Mouse (Mus musculus) regulatory T cell (primary cell): ENCODE measurements around the gene Safb2.
"Not testable (repeated sequence)": the region's sequence is repeated elsewhere in the genome, so short reads cannot be mapped to it uniquely, and the experiment has no call there.

Source experiments
- in situ Hi-C: fragments of 300-600 bp; cut with MboI, MseI; formaldehyde crosslinking; loops from one replicate; pipeline ENCODE4 v1.15.1; 2025; ENCODE audit warnings: high pct_unique_total_duplicates

Safb2 gene

DNA sequence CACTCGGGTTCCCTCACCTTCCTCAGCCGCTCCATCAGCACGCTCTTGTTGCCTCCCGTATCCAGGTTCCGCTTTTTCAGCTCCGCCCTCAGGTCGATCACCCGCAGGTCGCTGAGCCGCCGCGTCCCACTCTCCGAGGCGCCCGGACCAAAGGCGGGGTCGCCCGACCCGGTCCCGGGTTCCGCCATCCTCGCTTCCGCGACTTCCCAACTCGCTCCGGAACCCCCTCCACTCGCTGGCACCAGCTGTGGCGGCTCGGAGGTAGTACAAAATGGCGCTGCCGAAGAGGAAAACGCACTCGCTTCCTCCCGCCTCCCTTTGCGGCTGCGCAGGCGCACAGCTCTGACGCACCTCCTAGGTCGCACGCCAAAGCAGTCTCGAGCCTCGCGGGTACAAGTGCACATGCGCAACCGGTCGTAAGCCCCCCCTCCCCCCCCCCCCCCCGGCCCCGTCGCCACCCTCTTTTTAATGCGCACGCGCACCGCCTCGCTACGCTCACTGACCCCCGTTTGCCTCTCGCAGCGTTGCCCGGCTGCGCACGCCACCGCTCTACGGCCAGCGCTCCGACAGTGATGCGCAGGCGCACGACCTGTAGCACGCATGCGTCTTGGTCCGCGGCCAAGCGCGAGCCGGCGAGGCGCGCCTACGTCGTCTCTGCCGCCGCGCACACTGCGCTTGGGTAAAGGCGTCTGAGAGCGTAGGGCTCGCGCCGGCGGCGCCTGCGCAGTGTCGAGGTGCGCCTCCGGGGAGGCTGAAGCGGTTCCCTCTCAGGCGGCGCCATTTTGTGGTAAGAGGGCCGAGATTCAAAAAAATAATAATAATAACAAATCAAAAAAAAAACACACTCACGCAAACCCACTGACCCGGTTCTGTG is at the start of gene Safb2, which contains the start of gene Safb:
Safb2 (minus strand) TSS at position 329 of the 874 bp plus-strand sequence.
Safb (plus strand) TSS at position 569 of the 874 bp plus-strand sequence.
- in situ Hi-C loops: loop anchor here (10.0 kb wide), 1 partner anchor 540 kb away; the partner anchor contains the start of gene Chaf1a

DNA sequence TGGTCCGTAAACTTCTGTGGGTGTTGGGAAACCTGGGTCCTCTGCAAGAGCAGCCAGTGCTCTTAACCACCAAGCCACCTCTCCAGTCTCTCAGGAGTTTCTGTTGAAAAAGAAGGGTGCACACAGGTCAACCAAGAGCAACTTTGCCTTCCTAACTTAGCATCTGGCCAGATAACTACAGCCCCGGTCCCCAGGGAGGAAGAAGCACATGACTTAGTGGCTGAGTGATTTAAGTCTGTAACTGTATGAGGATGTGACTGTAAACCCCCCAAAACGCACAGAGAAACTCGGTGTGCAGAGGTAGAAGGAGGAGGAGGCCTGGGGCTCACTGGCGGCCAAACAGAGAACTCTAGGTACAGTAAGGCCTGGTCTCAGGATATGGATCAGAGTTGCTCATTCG is 49.6 kb upstream of the Safb2 start:
- in situ Hi-C loops: no loop called here

GRCm38 (mm10) chr17:56631807-56632206 is 47.4 kb upstream of the Safb2 start:
- in situ Hi-C loops: no loop called here

DNA sequence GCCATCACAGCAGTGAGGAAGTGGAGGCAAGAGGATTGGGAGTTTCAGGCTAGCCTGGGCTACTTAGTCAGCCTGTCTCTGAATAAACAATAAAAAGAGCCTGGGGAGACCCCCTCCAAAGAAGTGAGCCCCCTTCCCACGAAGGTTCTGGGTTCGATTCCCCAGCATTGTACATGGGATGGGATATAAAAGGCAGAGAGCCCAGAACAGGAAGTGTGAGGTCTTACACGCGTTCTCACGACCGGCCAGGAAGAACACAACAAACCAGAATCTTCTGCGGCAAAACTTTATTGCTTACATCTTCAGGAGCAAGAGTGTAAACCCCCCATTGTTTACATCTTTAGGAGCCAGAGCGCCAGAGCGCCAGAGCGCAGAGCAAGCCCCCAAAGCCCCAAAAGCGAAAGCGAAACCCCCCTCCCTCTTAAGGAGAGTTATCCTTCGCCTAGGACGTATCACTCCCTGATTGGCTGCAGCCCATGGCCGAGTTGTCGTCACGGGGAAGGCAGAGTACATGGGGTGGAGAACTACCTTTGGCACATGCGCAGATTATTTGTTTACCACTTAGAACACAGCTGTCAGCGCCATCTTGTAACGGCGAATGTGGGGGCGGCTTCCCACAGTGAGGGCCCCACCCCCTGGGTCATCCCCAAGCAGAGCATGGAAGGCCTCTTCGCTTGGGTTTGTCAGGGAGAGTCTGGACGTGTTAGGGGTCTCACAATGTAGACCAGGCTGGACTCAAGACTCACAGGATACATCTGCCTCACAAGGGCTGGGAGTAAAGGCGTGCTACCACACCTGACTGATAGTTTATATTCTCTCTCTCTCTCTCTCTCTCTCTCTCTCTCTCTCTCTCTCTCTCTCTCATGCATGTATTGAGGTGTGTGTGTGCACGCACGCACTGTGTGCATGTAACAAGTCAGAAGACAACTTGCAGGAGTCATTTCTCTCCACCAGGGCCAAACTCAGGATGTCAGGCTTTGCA is 45.7 kb upstream of the Safb2 start:
- in situ Hi-C loops: not testable (repeated sequence)

- in situ Hi-C loops: no loop called here
These were observed 43.3 kb upstream of the Safb2 start, which contains the start of gene Catsperd for GRCm38 (mm10) chr17:56627530-56628277. Catsperd (plus strand) TSS chr17:56628143.

DNA sequence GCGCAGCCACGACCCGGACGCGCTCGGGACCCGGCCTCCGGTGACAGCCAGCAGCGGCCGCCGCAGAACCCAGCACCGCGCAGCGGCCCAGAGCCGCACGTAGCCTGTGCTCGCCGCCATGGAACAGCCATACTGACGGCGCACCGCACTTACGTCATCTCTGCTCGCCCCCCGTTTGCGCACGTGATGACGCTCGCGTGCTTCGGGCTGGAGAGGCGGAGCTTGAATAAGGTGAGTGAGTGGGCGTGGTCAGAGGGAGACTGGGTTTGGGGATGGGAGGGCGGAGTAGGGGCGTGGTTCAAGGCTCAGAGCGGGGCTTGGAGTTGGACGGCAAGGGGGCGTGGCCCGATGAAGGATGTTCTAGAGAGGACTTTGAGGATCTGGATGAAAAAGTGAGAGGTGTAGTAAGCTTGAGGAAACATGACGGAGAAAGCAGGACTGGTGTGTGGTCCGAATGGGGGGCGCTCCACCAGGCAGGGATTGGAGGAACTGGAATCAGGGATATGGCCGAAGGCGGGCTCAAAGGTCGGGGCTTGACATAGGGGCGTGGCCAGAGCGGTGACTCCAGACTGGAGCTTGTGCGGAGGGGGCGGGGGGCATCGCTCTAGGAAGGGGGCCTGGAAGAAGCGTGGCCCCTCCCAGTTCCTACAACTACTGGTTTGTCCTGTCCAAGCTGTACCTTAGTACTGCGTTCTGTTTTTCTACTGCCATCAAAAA is 42.5 kb upstream of the Safb2 start, which contains the start of gene Lonp1:
Lonp1 (minus strand) TSS at position 134 of the 717 bp plus-strand sequence.
- in situ Hi-C loops: no loop called here

DNA sequence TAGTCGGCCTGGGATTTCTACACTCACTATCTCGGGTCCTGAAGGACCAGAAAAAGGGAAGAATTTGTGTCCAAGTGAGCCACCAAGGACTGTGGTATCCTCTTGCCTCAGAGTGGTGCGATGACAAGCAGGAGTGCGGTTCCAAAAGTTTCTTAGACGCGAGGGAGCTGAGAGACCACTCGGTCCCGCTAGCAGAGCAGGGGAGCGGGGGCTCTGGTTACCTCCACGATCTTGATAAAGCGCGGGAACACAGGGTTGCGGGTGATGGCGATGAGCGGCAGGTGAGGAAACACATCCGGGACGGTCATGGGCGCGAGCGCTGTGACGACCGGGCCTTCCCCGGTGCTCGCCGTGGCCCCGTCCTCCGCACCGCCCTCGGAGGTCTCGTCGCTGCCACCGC is 41.9 kb upstream of the Safb2 start:
- in situ Hi-C loops: no loop called here

DNA sequence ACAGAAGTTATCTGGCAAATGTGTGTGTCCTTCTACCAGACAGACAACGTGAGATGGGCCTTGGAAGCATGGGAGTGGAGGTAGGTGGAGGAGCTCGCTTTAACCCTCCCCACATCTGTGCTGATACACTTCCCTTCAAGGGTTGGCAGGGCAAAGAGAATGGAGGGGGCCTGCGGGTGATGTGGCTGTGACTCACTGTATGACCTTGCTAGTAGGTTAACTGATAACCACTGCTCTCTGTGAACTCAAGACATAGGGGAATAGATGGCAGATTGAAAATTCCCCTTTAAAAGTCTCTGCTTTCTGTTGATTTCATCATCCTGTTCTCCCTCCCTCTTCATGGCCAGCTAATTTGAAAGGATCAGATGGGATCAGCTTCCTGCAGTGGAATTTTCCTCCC is 41.1 kb upstream of the Safb2 start:
- in situ Hi-C loops: no loop called here

DNA sequence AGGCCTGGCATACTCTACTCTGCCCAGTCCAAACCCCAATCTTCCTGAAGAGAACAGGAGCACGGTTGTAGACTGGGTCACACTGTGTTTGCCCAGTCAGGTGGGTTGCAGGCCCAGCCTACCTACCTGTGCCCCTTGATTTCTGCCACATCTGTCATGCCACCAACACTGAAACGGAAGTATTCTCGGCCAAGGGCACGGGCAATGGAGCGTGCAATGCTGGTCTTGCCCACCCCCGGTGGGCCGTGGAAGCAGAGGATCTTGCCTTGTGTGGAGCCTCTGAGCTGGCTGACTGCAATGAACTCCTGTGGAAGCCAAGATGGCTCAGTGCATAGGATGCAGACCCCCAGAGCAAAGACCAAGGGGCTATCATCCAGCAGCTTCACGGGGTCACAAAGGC is 33.2 kb upstream of the Safb2 start:
- in situ Hi-C loops: loop anchor here (5.0 kb wide), 1 partner anchor 50 kb away; no protein-coding TSS in a partner anchor

DNA sequence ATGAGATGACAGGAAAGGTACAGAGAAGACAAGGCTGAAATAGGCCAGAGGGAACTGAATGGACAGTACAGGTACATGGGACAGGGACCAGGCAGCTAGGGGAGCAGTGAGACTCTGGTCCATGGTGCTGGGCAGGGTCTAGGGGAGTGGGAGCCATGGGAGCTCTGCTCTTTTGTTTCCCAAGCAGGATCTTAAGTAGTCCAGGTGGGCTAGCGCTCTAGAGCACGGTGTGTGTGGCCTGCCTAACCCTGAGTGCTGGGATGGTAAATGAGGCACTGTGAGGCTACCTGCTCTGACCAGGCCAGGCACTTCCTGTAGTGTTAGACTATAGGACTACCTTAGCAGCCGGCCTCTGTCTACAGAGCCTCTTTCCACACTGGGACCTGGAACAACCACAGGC is 32.3 kb upstream of the Safb2 start:
- in situ Hi-C loops: loop anchor here (5.0 kb wide), 1 partner anchor 51 kb away; no protein-coding TSS in a partner anchor

- in situ Hi-C loops: loop anchor here (5.0 kb wide), 1 partner anchor 52 kb away; no protein-coding TSS in a partner anchor
These were observed 31.4 kb upstream of the Safb2 start for GRCm38 (mm10) chr17:56615792-56616191.

DNA sequence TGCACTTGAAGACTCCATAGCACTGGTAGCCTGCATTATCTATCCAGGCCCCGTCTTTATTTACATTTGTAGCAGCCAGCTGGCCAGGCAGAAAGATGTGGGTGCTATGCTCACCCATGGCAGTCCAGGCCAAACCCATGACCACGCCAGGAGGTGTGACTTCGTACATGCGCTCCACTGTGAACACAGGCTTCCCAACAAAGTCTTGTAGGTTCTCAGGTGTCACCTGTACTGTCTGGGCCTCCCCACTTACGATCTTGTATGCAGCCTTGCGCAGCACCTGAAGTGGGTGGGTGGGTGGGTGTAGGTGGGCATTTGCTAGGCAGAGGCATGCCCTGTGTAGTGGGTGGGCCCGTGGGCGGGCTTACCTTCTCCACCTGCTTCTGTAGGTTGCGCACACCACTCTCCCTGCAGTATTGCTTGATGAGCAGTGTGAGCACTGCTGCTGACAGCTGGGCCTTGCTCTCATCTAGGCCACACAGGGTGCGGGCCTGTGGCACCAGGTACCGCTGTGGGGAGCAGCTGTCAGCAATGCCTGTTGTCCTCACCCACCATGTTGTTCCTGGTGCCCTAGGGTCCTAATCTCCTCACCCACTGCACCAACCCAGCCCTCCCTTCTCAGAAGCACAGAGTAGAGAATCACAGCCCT is 30.9 kb upstream of the Safb2 start:
- in situ Hi-C loops: loop anchor here (5.0 kb wide), 1 partner anchor 52 kb away; no protein-coding TSS in a partner anchor

GRCm38 (mm10) chr17:56614391-56615135 is 30.2 kb upstream of the Safb2 start:
- in situ Hi-C loops: loop anchor here (5.0 kb wide), 1 partner anchor 53 kb away; no protein-coding TSS in a partner anchor

DNA sequence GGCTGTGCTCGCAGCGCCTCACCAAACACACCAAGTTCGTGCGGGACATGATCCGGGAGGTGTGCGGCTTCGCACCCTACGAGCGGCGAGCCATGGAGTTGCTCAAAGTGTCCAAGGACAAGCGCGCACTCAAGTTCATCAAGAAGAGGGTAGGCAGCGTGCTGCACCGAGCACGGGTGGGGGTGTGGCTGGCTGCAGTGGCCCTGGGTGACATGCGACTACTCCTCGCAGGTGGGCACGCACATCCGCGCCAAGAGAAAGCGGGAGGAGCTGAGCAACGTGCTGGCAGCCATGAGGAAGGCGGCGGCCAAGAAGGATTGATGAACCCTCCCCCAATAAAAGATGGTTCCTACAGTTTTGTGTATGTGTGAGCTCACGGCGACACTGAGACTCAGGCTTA is 29.5 kb upstream of the Safb2 start:
- in situ Hi-C loops: not testable (repeated sequence)

DNA sequence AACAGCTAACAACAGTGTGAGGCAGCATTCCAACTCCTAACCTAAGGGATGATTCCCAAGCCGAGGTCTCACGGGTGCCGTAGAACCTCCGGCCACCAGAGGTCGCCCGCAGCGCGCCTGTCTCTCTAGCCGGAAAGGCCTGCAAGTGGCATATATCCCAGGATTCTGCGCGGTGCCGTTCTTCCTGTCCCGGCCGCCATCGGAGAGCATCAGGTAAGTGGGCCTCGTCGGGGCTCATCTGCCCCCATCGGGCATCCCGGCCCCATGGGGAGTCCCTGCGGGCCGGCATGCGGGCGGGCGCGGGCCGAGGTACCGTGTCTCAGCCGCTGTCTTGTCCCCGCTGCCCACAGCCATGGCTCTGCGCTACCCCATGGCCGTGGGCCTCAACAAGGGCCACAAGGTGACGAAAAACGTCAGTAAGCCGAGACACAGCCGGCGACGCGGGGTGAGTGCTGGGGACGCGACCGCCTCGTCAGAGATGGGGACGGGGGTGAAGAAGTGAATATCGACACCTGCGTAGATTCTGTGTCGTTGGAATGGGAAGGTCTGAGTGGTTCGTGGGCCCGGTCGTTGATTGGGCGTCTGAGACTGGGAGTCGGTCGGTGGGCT is 29.0 kb upstream of the Safb2 start, which contains the start of gene Rpl36:
Rpl36 (plus strand) TSS at position 181 of the 609 bp plus-strand sequence.
- in situ Hi-C loops: no loop called here

DNA sequence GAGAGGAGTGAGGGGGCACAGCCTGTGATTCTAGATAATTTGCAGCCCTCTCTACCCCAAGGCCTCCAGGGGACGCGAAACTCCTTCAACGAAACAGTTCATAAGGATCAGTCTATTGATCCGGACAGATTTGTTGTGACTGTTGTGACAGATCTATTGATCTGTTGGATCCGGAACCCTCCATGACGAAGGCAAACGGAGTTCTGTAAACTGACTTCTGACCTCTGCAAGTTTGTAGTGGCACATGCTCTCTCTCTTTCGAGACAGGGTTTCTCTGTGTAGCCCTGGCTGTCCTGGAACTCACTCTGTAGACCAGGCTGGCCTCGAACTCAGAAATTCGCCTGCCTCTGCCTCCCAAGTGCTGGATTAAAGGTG is 28.2 kb upstream of the Safb2 start:
- in situ Hi-C loops: not testable (repeated sequence)

DNA sequence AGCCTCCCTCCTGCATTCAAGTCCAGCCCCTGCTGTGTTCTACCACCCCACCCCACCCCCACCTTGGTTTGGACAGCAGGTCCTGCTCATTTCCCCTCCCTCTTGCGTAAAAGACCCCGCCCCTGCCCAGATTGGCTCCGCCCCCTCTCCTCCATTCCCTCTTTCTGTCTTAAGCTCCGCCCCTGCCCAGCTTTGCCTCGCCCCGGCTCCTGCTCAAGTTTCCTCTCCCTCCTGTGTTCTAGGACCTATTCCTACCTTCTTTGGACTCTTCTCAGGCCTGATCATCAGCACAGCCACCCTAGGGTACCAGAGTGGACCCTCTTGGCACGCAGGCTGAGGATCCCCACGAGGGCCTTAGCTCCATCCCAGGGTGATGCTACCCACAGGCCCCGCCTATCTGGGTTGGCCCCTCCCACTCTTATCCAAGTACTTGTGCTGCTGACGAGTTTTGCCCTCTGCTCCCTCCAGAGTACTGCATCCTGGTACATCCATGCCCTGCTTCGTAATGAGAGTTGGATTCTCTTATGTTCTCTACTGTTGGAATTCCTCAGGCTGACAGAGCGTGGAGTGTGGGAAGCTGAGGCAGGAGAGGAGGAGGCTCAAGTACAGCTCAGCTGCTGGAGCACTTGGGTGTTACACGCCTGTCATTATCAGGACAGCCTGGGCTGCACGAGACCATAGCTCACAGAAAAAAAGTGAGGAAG is 27.6 kb upstream of the Safb2 start:
- in situ Hi-C loops: no loop called here

DNA sequence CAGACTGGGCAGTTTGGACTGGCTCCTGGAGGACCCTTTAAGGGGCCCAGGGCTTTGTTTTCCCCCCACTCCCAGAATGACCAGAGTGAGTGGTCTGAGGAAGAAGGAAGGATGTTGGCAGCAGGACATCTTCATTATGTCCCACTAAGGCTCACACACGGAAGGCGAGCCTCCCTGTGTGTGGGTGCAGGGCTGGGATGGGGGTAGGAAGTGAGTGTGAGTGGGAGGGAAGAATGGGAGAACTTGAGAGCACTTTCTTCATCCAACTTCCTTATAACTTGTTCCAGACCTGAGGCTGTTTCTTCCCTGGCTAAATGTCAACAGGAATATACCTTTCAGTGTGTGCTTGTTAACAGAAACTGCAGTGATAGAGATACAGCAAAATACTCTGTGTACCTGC is 26.9 kb upstream of the Safb2 start:
- in situ Hi-C loops: no loop called here
